In the genomic region with DNA sequence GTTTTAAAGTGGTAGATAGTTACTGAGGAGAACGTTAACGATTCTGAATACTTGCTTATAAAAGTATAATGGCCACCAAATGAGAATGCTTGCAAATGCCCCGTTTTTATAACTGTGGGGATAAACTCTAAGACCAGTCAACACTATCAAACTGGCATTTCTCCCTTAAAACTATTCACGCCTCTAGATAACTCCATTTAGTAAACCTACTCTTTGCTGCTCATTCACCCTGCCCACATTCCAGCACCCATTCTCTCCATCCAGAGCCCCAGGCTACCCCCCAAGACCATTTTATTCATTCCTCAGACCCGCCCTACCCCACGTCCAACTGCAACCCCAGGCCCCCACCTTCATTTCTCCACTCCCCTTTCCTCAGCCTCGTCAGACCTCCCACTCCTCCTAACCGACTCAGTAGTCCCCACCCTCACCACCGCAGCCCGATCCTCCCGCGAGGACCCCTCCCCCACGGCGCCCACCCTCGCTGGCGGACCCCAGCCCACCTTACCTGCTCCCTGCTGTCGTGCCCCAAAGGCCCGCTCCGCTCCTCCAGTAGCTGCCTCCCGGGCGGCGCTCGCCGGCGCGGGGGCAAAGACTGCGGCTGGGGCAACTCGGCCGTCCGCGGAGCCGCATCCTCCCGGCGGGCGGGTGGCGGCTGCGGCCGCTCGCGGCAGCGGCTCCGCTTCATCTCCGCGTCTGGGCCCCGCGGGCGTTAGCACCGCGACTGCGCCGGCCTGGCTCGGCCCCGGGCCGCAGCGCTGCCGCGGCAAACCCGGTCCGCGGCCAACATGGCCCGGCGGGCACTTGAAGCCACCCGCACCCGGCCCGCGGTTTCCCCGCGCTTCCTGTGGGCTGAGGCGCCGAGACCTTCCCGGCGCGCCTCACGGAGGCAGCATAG, we compare ENCODE assay signal across 8 mouse cellular contexts. TPM values are rescaled to one million over a fixed set of nuclear protein-coding genes. Genes with fewer than 3 reads are reported as not detected.
DNase-seq lines count a peak whose midpoint lies in the region; ATAC-seq and TF ChIP-seq lines count a peak whose summit lies in the region.

No protein-coding gene starts in this region.

- TF ChIP-seq CTCF in heart, adult 2 months (IDR thresholded peaks at IDR 0.05) = peak; percentile 25; the same call in 1 of the 2 replicates
- TF ChIP-seq CTCF in liver, embryonic 14.5 days (IDR thresholded peaks at IDR 0.05; ENCODE audit: low read depth) = peak; percentile 48

- peak overlapping the region; percentile 58 for H3K4me2 ChIP-seq in embryonic facial prominence, embryonic 11.5 days (ENCODE audit: low read depth, low read length)
- peak overlapping the region; percentile 69 for H3K4me2 ChIP-seq in kidney, embryonic 14.5 days (replicated peaks; ENCODE audit: low read depth, low read length)
- peak overlapping the region; percentile 70 for H3K4me2 ChIP-seq in liver, embryonic 14.5 days (ENCODE audit: low read depth)
- H3K4me2 ChIP-seq in neural tube, embryonic 13.5 days = peak overlapping the region; percentile 62

- no peaks in the 10 kb centered on the region for H3K9me3 ChIP-seq in embryonic facial prominence, embryonic 11.5 days (replicated peaks; ENCODE audit: control insufficient read depth, low read length)
- 0 out of 2 replicates have a peak, but pooled peaks cover 4% of the 10 kb centered on the region for H3K9me3 ChIP-seq in kidney, embryonic 14.5 days (ENCODE audit: control insufficient read depth, low read length)
- H3K9me3 ChIP-seq in liver, embryonic 14.5 days (ENCODE audit: control insufficient read depth, low read length) = no peaks in the 10 kb centered on the region
- no peaks in the 10 kb centered on the region for H3K9me3 ChIP-seq in neural tube, embryonic 13.5 days

- peak; percentile 41 for ATAC-seq in embryonic facial prominence, embryonic 11.5 days (replicated peaks; ENCODE audit: insufficient number of reproducible peaks, low FRiP score, low TSS enrichment, low read depth)
- peak; percentile 68 for ATAC-seq in kidney, embryonic 14.5 days (ENCODE audit: low FRiP score, low TSS enrichment)
- peak; percentile 68 for ATAC-seq in liver, embryonic 14.5 days (ENCODE audit: insufficient read depth)
- ATAC-seq in neural tube, embryonic 13.5 days (ENCODE audit: low read depth) = peak; percentile 83

- no peak for TF ChIP-seq EP300 in heart, adult 2 months (IDR thresholded peaks at IDR 0.05; ENCODE audit: insufficient read depth, low read depth, low read length)
- no peak for TF ChIP-seq EP300 in liver, embryonic 14.5 days (IDR thresholded peaks at IDR 0.05; ENCODE audit: low read depth)

- no peak for TF ChIP-seq POLR2A in heart, adult 2 months (IDR thresholded peaks at IDR 0.05; ENCODE audit: insufficient read depth, low read depth, low read length)

- intact Hi-C loops in heart, adult 2 months (cut with DNase I) = loop anchor here (5.0 kb wide), 1 partner anchor 94 kb away; a partner anchor contains a TSS

- 1% methylated on average over 73 of the region's 74 CpGs for WGBS in embryonic facial prominence, embryonic 11.5 days
- WGBS in heart, adult 2 months = under 1% methylated on average over 65 of the region's 74 CpGs
- WGBS in kidney, embryonic 14.5 days = under 1% methylated on average over 59 of the region's 74 CpGs
- WGBS in liver, embryonic 14.5 days (ENCODE audit: insufficient replicate concordance) = 1% methylated on average over 73 of the region's 74 CpGs
- WGBS in neural tube, embryonic 13.5 days = 1% methylated on average over 66 of the region's 74 CpGs

- H3K4me1 ChIP-seq in embryonic facial prominence, embryonic 11.5 days (ENCODE audit: control insufficient read depth, insufficient read depth, low read length) = no peaks in the 10 kb centered on the region
- H3K4me1 ChIP-seq in heart, adult 2 months (ENCODE audit: control insufficient read depth, insufficient read depth, low read length) = peaks cover 5% of the 10 kb centered on the region
- H3K4me1 ChIP-seq in kidney, embryonic 14.5 days (ENCODE audit: control insufficient read depth, insufficient read depth, low read length) = peaks cover 13% of the 10 kb centered on the region
- peaks cover 11 to 21% of the 10 kb centered on the region in 2 experiments for H3K4me1 ChIP-seq in liver, embryonic 14.5 days (replicated peaks; ENCODE audit: control insufficient read depth in 2 of 2, insufficient read depth in 2 of 2, low read length in 1 of 2)
- H3K4me1 ChIP-seq in neural tube, embryonic 13.5 days (replicated peaks) = peaks cover 28% of the 10 kb centered on the region

- H3K4me3 ChIP-seq in embryonic facial prominence, embryonic 11.5 days (ENCODE audit: low read depth, low read length) = peak overlapping the region; percentile 97
- H3K4me3 ChIP-seq in heart, adult 2 months = peak overlapping the region; percentile 86
- peak overlapping the region; percentile 98 for H3K4me3 ChIP-seq in kidney, embryonic 14.5 days (ENCODE audit: low read length)
- peak overlapping the region; percentile 77 to 84 for H3K4me3 ChIP-seq in liver, embryonic 14.5 days (ENCODE audit: insufficient read depth in 1 of 2, low read depth in 2 of 2, low read length in 2 of 2)
- H3K4me3 ChIP-seq in neural tube, embryonic 13.5 days = peak overlapping the region; percentile 91

- H3K36me3 ChIP-seq in embryonic facial prominence, embryonic 11.5 days (replicated peaks; ENCODE audit: control insufficient read depth, insufficient read depth, low read depth, low read length) = no peaks in the 10 kb centered on the region
- peaks cover 2% of the 10 kb centered on the region; the same call in 1 of the 2 replicates for H3K36me3 ChIP-seq in heart, adult 2 months (ENCODE audit: control insufficient read depth, insufficient read depth, low read length)
- no peaks in the 10 kb centered on the region for H3K36me3 ChIP-seq in kidney, embryonic 14.5 days (ENCODE audit: control insufficient read depth, insufficient read depth, low read length)
- H3K36me3 ChIP-seq in liver, embryonic 14.5 days (replicated peaks; ENCODE audit: control insufficient read depth, insufficient read depth, low read depth) = no peaks in the 10 kb centered on the region
- no peaks in the 10 kb centered on the region for H3K36me3 ChIP-seq in neural tube, embryonic 13.5 days

- no peaks in the 10 kb centered on the region for H3K27me3 ChIP-seq in embryonic facial prominence, embryonic 11.5 days (ENCODE audit: control insufficient read depth, insufficient read depth, low read length)
- H3K27me3 ChIP-seq in heart, adult 2 months (ENCODE audit: control insufficient read depth, insufficient read depth, low read length) = no peaks in the 10 kb centered on the region
- no peaks in the 10 kb centered on the region for H3K27me3 ChIP-seq in kidney, embryonic 14.5 days (ENCODE audit: control insufficient read depth, insufficient read depth, low read length)
- no peaks in the 10 kb centered on the region for H3K27me3 ChIP-seq in liver, embryonic 14.5 days (ENCODE audit: control insufficient read depth, insufficient read depth, low read length)
- no peaks in the 10 kb centered on the region for H3K27me3 ChIP-seq in neural tube, embryonic 13.5 days

- DNase-seq in ovary, adult 18-20 months (ENCODE audit: low spot score) = peak; percentile 8
- no peak for DNase-seq in ovary, postnatal 36 days (ENCODE audit: low spot score)
- DNase-seq in embryonic facial prominence, embryonic 11.5 days (ENCODE audit: low spot score) = peak; percentile 56
- DNase-seq in heart, adult 2 months = no peak
- DNase-seq in liver, embryonic 14.5 days (ENCODE audit: low read depth in 3 of 3, low spot score in 3 of 3) = no peak
- DNase-seq in thymus, postnatal 0 days (ENCODE audit: low spot score) = peak; percentile 43

- peak overlapping the region; percentile 95 for H3K9ac ChIP-seq in embryonic facial prominence, embryonic 11.5 days (replicated peaks; ENCODE audit: low read length)
- peak overlapping the region; percentile 95 for H3K9ac ChIP-seq in heart, adult 2 months (ENCODE audit: low read depth, low read length)
- H3K9ac ChIP-seq in kidney, embryonic 14.5 days (ENCODE audit: low read depth, low read length) = peak overlapping the region; percentile 93
- peak overlapping the region; percentile 92 for H3K9ac ChIP-seq in liver, embryonic 14.5 days (replicated peaks)
- peak overlapping the region; percentile 96 for H3K9ac ChIP-seq in neural tube, embryonic 13.5 days

- peak overlapping the region; percentile 82 for H3K27ac ChIP-seq in embryonic facial prominence, embryonic 11.5 days (replicated peaks; ENCODE audit: low read depth, low read length)
- peak overlapping the region; percentile 79 for H3K27ac ChIP-seq in heart, adult 2 months
- peak overlapping the region; percentile 89 for H3K27ac ChIP-seq in kidney, embryonic 14.5 days (ENCODE audit: low read depth, low read length)
- H3K27ac ChIP-seq in liver, embryonic 14.5 days = peak overlapping the region; percentile 6
- H3K27ac ChIP-seq in neural tube, embryonic 13.5 days (replicated peaks) = peak overlapping the region; percentile 96

- no peaks in the 10 kb centered on the region for H3K79me2 ChIP-seq in heart, adult 2 months (replicated peaks; ENCODE audit: control insufficient read depth, insufficient read depth, low read length)

RNA-seq across cellular contexts. Expression of a gene that starts 0.5 kb away (rescaled TPM):
- 23.5 and 33.6 TPM in 2 replicates for polyA plus RNA-seq in embryonic facial prominence, embryonic 11.5 days (2014; fragmentation: Nextera tagmentation; extraction: Ambion mirVana)
- 100 to 1,000 TPM; 108 to 136 TPM for total RNA-seq in heart, adult 2 months (2021)
- 144 and 149 TPM in 2 replicates for polyA plus RNA-seq in heart, adult 2 months (2012; rRNA removed)
- polyA plus RNA-seq in kidney, embryonic 14.5 days (2014; fragmentation: Nextera tagmentation; extraction: Ambion mirVana) = 17.6 and 25.7 TPM in 2 replicates
- polyA plus RNA-seq in liver, embryonic 14.5 days (2012; rRNA removed) = 10.4 and 11.3 TPM in 2 replicates
- polyA plus RNA-seq in liver, embryonic 14.5 days (2014; fragmentation: Nextera tagmentation; extraction: Ambion mirVana) = 7.3 and 9.2 TPM in 2 replicates
- polyA plus RNA-seq in neural tube, embryonic 13.5 days (2015; fragmentation: Nextera tagmentation; extraction: Ambion mirVana) = 26.5 and 32.4 TPM in 2 replicates
- 5.3 and 7.0 TPM in 2 replicates for polyA plus RNA-seq in thymus, postnatal 0 days (2015; fragmentation: Nextera tagmentation; extraction: Ambion mirVana)

RNA-seq across cellular contexts. Expression of a gene that starts 43.9 kb away (rescaled TPM):
- 5.0 and 5.2 TPM in 2 replicates for polyA plus RNA-seq in embryonic facial prominence, embryonic 11.5 days (2014; fragmentation: Nextera tagmentation; extraction: Ambion mirVana)
- 10 to 100 TPM; 14.8 to 15.1 TPM for total RNA-seq in heart, adult 2 months (2021)
- polyA plus RNA-seq in heart, adult 2 months (2012; rRNA removed) = 3.5 and 6.9 TPM in 2 replicates
- polyA plus RNA-seq in kidney, embryonic 14.5 days (2014; fragmentation: Nextera tagmentation; extraction: Ambion mirVana) = 5.5 and 8.5 TPM in 2 replicates
- polyA plus RNA-seq in liver, embryonic 14.5 days (2012; rRNA removed) = 3.8 and 6.0 TPM in 2 replicates
- polyA plus RNA-seq in liver, embryonic 14.5 days (2014; fragmentation: Nextera tagmentation; extraction: Ambion mirVana) = 3.2 and 3.8 TPM in 2 replicates
- polyA plus RNA-seq in neural tube, embryonic 13.5 days (2015; fragmentation: Nextera tagmentation; extraction: Ambion mirVana) = 9.9 and 10.6 TPM in 2 replicates
- 22.5 and 23.4 TPM in 2 replicates for polyA plus RNA-seq in thymus, postnatal 0 days (2015; fragmentation: Nextera tagmentation; extraction: Ambion mirVana)

Comparison
In these comparisons a context has a peak if more than half of its experiments do, and no peak if none do; other contexts are left out.
1. DNase-seq: peak in ovary, adult 18-20 months (single experiment), embryonic facial prominence, embryonic 11.5 days (single experiment) and thymus, postnatal 0 days (single experiment); none in ovary, postnatal 36 days (single experiment), heart, adult 2 months (0 of 2) and liver, embryonic 14.5 days (0 of 3).
2. H3K27ac ChIP-seq: peak in every context shown above with its lines; median percentile 96 in neural tube, embryonic 13.5 days; 89 in kidney, embryonic 14.5 days; 82 in embryonic facial prominence, embryonic 11.5 days; 79 in heart, adult 2 months; 6 in liver, embryonic 14.5 days.
3. Peak in every context shown above with its lines, with median percentiles within 50 percentile points of each other: ATAC-seq, H3K4me2 ChIP-seq, H3K4me3 ChIP-seq and H3K9ac ChIP-seq.